Mouse (Mus musculus): ENCODE measurements around the gene Hoxb8. TPM values are rescaled to one million over a fixed set of nuclear protein-coding genes. Genes with fewer than 3 reads are reported as not detected.

The Hoxb8 gene
- total RNA-seq, 1 experiment, result 0.18 TPM

- Histone ChIP-seq H3K9ac (ENCODE audit: insufficient read depth, low read depth, low read length, poor library complexity, severe bottlenecking) (no peak overlapping the region), H3K36me3 (ENCODE audit: control insufficient read depth, insufficient read depth, low read length, poor library complexity, severe bottlenecking) (no peaks in the 10 kb centered on the region), H3K27ac (ENCODE audit: insufficient read depth, low read depth, low read length, poor library complexity, severe bottlenecking) (no peak overlapping the region), H3K9me3 (ENCODE audit: control insufficient read depth, insufficient read depth, low read depth, low read length) (no peaks in the 10 kb centered on the region), H3K4me1 (ENCODE audit: control insufficient read depth in 2 of 2, insufficient read depth in 2 of 2, low read length in 2 of 2, poor library complexity in 1 of 2) (no peaks in the 10 kb centered on the region; a peak in 1 of 4 replicates), H3K4me3 (ENCODE audit: insufficient read depth in 1 of 2, low read depth in 1 of 2, low read length in 2 of 2, poor library complexity in 1 of 2, severe bottlenecking in 1 of 2) (no peak overlapping the region; a peak in 1 of 4 replicates)
- TF ChIP-seq ZNF384 (IDR thresholded peaks at IDR 0.05; ENCODE audit: low read depth, low read length), result no peak
- no peak for TF ChIP-seq CHD2 (IDR thresholded peaks at IDR 0.05; ENCODE audit: low read depth, low read length)
- TF ChIP-seq ZC3H11A (IDR thresholded peaks at IDR 0.05; ENCODE audit: borderline replicate concordance, low read depth, low read length), result no peak
- TF ChIP-seq MAFK (IDR thresholded peaks at IDR 0.05; ENCODE audit: insufficient read depth, low read depth, low read length), result no peak
- no peak for TF ChIP-seq HCFC1 (IDR thresholded peaks at IDR 0.05; ENCODE audit: borderline replicate concordance, insufficient read depth, low read length)
- DNase-seq (ENCODE audit: low read depth, low spot score), result no peak
- in situ Hi-C loops (cut with MboI; ENCODE audit: low sequenced_read_pairs in 2 of 2, unreplicated experiment in 2 of 2), result loop anchor here (10.0 to 25.0 kb wide), 2 partner anchors 62 to 570 kb away; partner anchors contain the start of gene Hoxb2 (in 1 of the 2)
These were observed 11.0 kb downstream of the Hoxb8 start for GRCm38 (mm10) chr11:96292565-96293301.

- H3K4me1 ChIP-seq (ENCODE audit: control insufficient read depth in 2 of 2, insufficient read depth in 2 of 2, low read length in 2 of 2, poor library complexity in 1 of 2), result no peaks in the 10 kb centered on the region; a peak in 1 of 4 replicates
- H3K9me3 ChIP-seq (ENCODE audit: control insufficient read depth, insufficient read depth, low read depth, low read length), result no peaks in the 10 kb centered on the region
- DNase-seq (ENCODE audit: low read depth, low spot score), result no peak
- TF ChIP-seq CHD2 (IDR thresholded peaks at IDR 0.05; ENCODE audit: low read depth, low read length) (no peak), ZC3H11A (IDR thresholded peaks at IDR 0.05; ENCODE audit: borderline replicate concordance, low read depth, low read length) (no peak), MAFK (IDR thresholded peaks at IDR 0.05; ENCODE audit: insufficient read depth, low read depth, low read length) (no peak), ZNF384 (IDR thresholded peaks at IDR 0.05; ENCODE audit: low read depth, low read length) (no peak), HCFC1 (IDR thresholded peaks at IDR 0.05; ENCODE audit: borderline replicate concordance, insufficient read depth, low read length) (no peak)
- in situ Hi-C loops (cut with MboI; ENCODE audit: low sequenced_read_pairs in 2 of 2, unreplicated experiment in 2 of 2), result loop anchor here (10.0 to 25.0 kb wide), 2 partner anchors 61 to 569 kb away; partner anchors contain the start of gene Hoxb2 (in 1 of the 2)
- no peaks in the 10 kb centered on the region for H3K36me3 ChIP-seq (ENCODE audit: control insufficient read depth, insufficient read depth, low read length, poor library complexity, severe bottlenecking)
- no peak overlapping the region for H3K9ac ChIP-seq (ENCODE audit: insufficient read depth, low read depth, low read length, poor library complexity, severe bottlenecking)
- no peak overlapping the region; a peak in 1 of 4 replicates for H3K4me3 ChIP-seq (ENCODE audit: insufficient read depth in 1 of 2, low read depth in 1 of 2, low read length in 2 of 2, poor library complexity in 1 of 2, severe bottlenecking in 1 of 2)
- no peak overlapping the region for H3K27ac ChIP-seq (ENCODE audit: insufficient read depth, low read depth, low read length, poor library complexity, severe bottlenecking)
These were observed 11.7 kb downstream of the Hoxb8 start for GRCm38 (mm10) chr11:96293302-96293921.

DNA sequence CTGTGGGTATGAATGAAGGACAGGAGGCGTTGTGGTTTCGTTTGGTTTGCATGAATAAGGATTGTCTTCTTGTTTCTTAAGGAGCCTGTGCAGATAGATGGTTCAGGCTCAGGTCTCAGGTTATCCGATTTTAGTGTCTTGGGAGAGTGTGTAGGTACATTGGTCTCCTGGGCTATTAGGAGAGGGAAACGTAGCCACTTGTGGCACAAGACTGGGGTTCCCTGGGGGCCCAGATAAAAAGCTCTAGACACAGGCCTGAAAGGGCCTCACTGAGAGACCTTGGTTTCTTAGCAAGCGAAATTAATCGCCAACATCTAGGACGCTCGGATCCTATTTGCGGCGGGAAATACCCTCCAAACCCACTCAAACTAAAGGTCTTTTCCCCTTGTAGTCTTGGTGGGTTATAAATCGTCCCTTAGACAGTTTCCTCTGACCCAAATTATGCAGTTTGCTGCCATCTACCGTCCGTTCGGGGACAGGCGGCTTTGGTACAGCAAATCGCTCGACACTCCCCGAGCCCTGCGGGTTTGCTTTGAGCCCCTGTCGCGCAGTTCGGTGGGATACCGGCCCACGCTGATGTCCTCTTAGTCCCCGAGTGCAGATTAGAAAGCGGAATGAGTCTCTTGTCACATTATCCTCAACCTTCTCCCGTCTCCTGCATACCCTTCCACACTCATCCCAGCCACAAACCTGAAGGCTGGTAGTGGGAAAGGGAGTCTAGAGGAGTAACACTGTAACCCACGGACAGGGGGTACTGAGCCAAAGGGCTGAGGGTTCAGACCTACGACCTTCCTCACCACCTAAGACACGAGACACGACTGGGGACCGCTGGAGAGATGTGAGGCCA, 12.8 kb downstream of the Hoxb8 start:
- in situ Hi-C loops (cut with MboI; ENCODE audit: low sequenced_read_pairs in 2 of 2, unreplicated experiment in 2 of 2), result loop anchor here (10.0 to 25.0 kb wide), 2 partner anchors 60 to 568 kb away; partner anchors contain the start of gene Hoxb2 (in 1 of the 2)
- no peak for TF ChIP-seq ZC3H11A (IDR thresholded peaks at IDR 0.05; ENCODE audit: borderline replicate concordance, low read depth, low read length)
- no peak for TF ChIP-seq MAFK (IDR thresholded peaks at IDR 0.05; ENCODE audit: insufficient read depth, low read depth, low read length)
- TF ChIP-seq HCFC1 (IDR thresholded peaks at IDR 0.05; ENCODE audit: borderline replicate concordance, insufficient read depth, low read length), result no peak
- TF ChIP-seq ZNF384 (IDR thresholded peaks at IDR 0.05; ENCODE audit: low read depth, low read length), result no peak
- no peak for TF ChIP-seq CHD2 (IDR thresholded peaks at IDR 0.05; ENCODE audit: low read depth, low read length)
- H3K9ac ChIP-seq (ENCODE audit: insufficient read depth, low read depth, low read length, poor library complexity, severe bottlenecking), result no peak overlapping the region
- H3K4me3 ChIP-seq (ENCODE audit: insufficient read depth in 1 of 2, low read depth in 1 of 2, low read length in 2 of 2, poor library complexity in 1 of 2, severe bottlenecking in 1 of 2), result no peak overlapping the region
- DNase-seq (ENCODE audit: low read depth, low spot score), result peak; percentile 87
- no peak overlapping the region for H3K27ac ChIP-seq (ENCODE audit: insufficient read depth, low read depth, low read length, poor library complexity, severe bottlenecking)
- no peaks in the 10 kb centered on the region for H3K9me3 ChIP-seq (ENCODE audit: control insufficient read depth, insufficient read depth, low read depth, low read length)
- no peaks in the 10 kb centered on the region for H3K36me3 ChIP-seq (ENCODE audit: control insufficient read depth, insufficient read depth, low read length, poor library complexity, severe bottlenecking)
- H3K4me1 ChIP-seq (ENCODE audit: control insufficient read depth in 2 of 2, insufficient read depth in 2 of 2, low read length in 2 of 2, poor library complexity in 1 of 2), result no peaks in the 10 kb centered on the region; a peak in 2 of 4 replicates
